Mouse (Mus musculus): ENCODE measurements around the gene Noc3l.

Noc3l gene

GRCm38 (mm10) chr19:38758056-38758455, 61.0 kb downstream of the Noc3l start:
- no peak for DNase-seq

- DNase-seq: no peak
Measured at GRCm38 (mm10) chr19:38757161-38757560, 61.9 kb downstream of the Noc3l start.

GRCm38 (mm10) chr19:38750192-38750591, 68.8 kb downstream of the Noc3l start:
- DNase-seq: no peak

GRCm38 (mm10) chr19:38746492-38747014, 72.5 kb downstream of the Noc3l start:
- DNase-seq: no peak

GRCm38 (mm10) chr19:38745810-38746491, 73.1 kb downstream of the Noc3l start:
- no peak for DNase-seq

GRCm38 (mm10) chr19:38744546-38744945, 74.5 kb downstream of the Noc3l start:
- DNase-seq: no peak

Measured in right cerebral cortex, postnatal 25 days (tissue).